ENCODE assay signal across 11 mouse cellular contexts in the genomic region with DNA sequence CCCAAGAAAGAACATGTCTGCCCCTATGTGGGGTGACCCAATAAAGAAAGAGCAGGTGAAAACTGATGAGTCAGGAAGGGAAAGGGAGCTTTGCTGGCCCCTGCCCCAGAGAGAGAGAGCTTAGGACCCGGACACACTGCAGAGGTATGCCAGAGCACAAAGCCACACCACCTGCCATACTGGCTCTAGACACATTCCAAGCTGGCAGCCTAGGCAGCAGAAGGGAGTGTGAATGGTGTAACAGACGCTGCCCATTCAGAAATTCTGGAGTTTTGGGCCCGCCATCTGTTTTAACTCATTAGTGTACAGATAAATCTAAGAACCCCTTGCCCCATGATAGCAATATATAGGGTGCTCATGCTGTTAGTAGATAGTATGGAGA.
DNase-seq lines count a peak whose midpoint lies in the region; ATAC-seq lines count a peak whose summit lies in the region.
"Had no signal": no experiment of that assay in that cellular context is flagged by ENCODE, and none has a peak within 500 bp of the region (broad histone marks: within the 10 kb centered on the region; RNA-seq: fewer than 3 reads in every experiment).

No protein-coding gene starts in this region.

- H3K36me3 ChIP-seq in midbrain, embryonic 13.5 days, result no peaks in the 10 kb centered on the region
- no peaks in the 10 kb centered on the region for H3K36me3 ChIP-seq in midbrain, embryonic 16.5 days (ENCODE audit: control insufficient read depth, insufficient read depth, low read length)
- H3K36me3 ChIP-seq in forebrain, embryonic 15.5 days, result no peaks in the 10 kb centered on the region
- no peaks in the 10 kb centered on the region for H3K36me3 ChIP-seq in kidney, embryonic 14.5 days (ENCODE audit: control insufficient read depth, insufficient read depth, low read length)

- WGBS in midbrain, embryonic 13.5 days, result 38% methylated on average over 3 of the region's 3 CpGs
- WGBS in midbrain, embryonic 16.5 days, result 49% methylated on average over 3 of the region's 3 CpGs
- 32% methylated on average over 3 of the region's 3 CpGs for WGBS in forebrain, embryonic 15.5 days
- WGBS in kidney, embryonic 14.5 days, result 78% methylated on average over 3 of the region's 3 CpGs

- ATAC-seq in midbrain, embryonic 13.5 days, result peak; percentile 60; the same call in 1 of the 2 replicates
- no peak for ATAC-seq in midbrain, embryonic 16.5 days
- peak; percentile 93 for ATAC-seq in forebrain, embryonic 15.5 days (replicated peaks)
- no peak for ATAC-seq in kidney, embryonic 14.5 days (ENCODE audit: low FRiP score, low TSS enrichment)
- ATAC-seq: Patski had no signal

- H3K4me2 ChIP-seq in midbrain, embryonic 13.5 days (replicated peaks), result no peak overlapping the region
- no peak overlapping the region for H3K4me2 ChIP-seq in midbrain, embryonic 16.5 days (ENCODE audit: low read length)
- no peak overlapping the region for H3K4me2 ChIP-seq in forebrain, embryonic 15.5 days (replicated peaks)
- no peak overlapping the region for H3K4me2 ChIP-seq in kidney, embryonic 14.5 days (replicated peaks; ENCODE audit: low read depth, low read length)

- peak; percentile 6 for DNase-seq in cerebellum, adult 8-10 months
- no peak for DNase-seq in gastrocnemius, adult 8-10 months (ENCODE audit: low spot score in 2 of 2)
- no peak for DNase-seq in thymus, postnatal 4 days
- DNase-seq: gastrocnemius, postnatal 25 days; right cerebral cortex, postnatal 4 days had no signal

- H3K9me3 ChIP-seq in midbrain, embryonic 13.5 days, result no peaks in the 10 kb centered on the region
- no peaks in the 10 kb centered on the region for H3K9me3 ChIP-seq in midbrain, embryonic 16.5 days (replicated peaks; ENCODE audit: control insufficient read depth, low read length, poor library complexity, severe bottlenecking)
- H3K9me3 ChIP-seq in forebrain, embryonic 15.5 days, result no peaks in the 10 kb centered on the region
- H3K9me3 ChIP-seq in kidney, embryonic 14.5 days (ENCODE audit: control insufficient read depth, low read length), result no peaks in the 10 kb centered on the region

- no peak overlapping the region for H3K4me3 ChIP-seq in midbrain, embryonic 13.5 days (replicated peaks)
- H3K4me3 ChIP-seq in midbrain, embryonic 16.5 days (ENCODE audit: low read depth, low read length), result no peak overlapping the region
- no peak overlapping the region for H3K4me3 ChIP-seq in forebrain, embryonic 15.5 days
- no peak overlapping the region for H3K4me3 ChIP-seq in kidney, embryonic 14.5 days (ENCODE audit: low read length)

- no peak overlapping the region for H3K9ac ChIP-seq in midbrain, embryonic 13.5 days (replicated peaks)
- no peak overlapping the region for H3K9ac ChIP-seq in midbrain, embryonic 16.5 days (ENCODE audit: low read depth, low read length)
- no peak overlapping the region for H3K9ac ChIP-seq in forebrain, embryonic 15.5 days (replicated peaks)
- no peak overlapping the region for H3K9ac ChIP-seq in kidney, embryonic 14.5 days (ENCODE audit: low read depth, low read length)

- H3K4me1 ChIP-seq in midbrain, embryonic 13.5 days (replicated peaks), result no peaks in the 10 kb centered on the region
- no peaks in the 10 kb centered on the region for H3K4me1 ChIP-seq in midbrain, embryonic 16.5 days (ENCODE audit: control insufficient read depth, insufficient read depth, low read length)
- H3K4me1 ChIP-seq in forebrain, embryonic 15.5 days, result no peaks in the 10 kb centered on the region
- H3K4me1 ChIP-seq in kidney, embryonic 14.5 days (ENCODE audit: control insufficient read depth, insufficient read depth, low read length), result no peaks in the 10 kb centered on the region

- no peak overlapping the region for H3K27ac ChIP-seq in midbrain, embryonic 13.5 days
- H3K27ac ChIP-seq in midbrain, embryonic 16.5 days (ENCODE audit: low read length), result no peak overlapping the region
- no peak overlapping the region for H3K27ac ChIP-seq in forebrain, embryonic 15.5 days (replicated peaks)
- H3K27ac ChIP-seq in kidney, embryonic 14.5 days (ENCODE audit: low read depth, low read length), result no peak overlapping the region

- H3K27me3 ChIP-seq in midbrain, embryonic 13.5 days, result no peaks in the 10 kb centered on the region
- H3K27me3 ChIP-seq in midbrain, embryonic 16.5 days (ENCODE audit: control insufficient read depth, insufficient read depth, low read depth, low read length), result no peaks in the 10 kb centered on the region
- H3K27me3 ChIP-seq in forebrain, embryonic 15.5 days, result no peaks in the 10 kb centered on the region
- H3K27me3 ChIP-seq in kidney, embryonic 14.5 days (ENCODE audit: control insufficient read depth, insufficient read depth, low read length), result no peaks in the 10 kb centered on the region
- H3K27me3 ChIP-seq: CH12.LX, Patski had no signal

Comparison
In these comparisons a context has a peak if more than half of its experiments do, and no peak if none do; other contexts are left out.
1. ATAC-seq: peak in midbrain, embryonic 13.5 days (single experiment) and forebrain, embryonic 15.5 days (single experiment); none in midbrain, embryonic 16.5 days (single experiment) and kidney, embryonic 14.5 days (single experiment).